Mouse (Mus musculus): ENCODE results near the gene Arhgef2. TPM values are rescaled to one million over a fixed set of nuclear protein-coding genes. Genes with fewer than 3 reads are reported as not detected.

Arhgef2 gene
- polyA plus RNA-seq, 1 experiment from 2014 or later, result 160 TPM

GRCm38 (mm10) chr3:88683814-88684213 is 78.0 kb downstream of the Arhgef2 start:
- no peak for ATAC-seq (ENCODE audit: low FRiP score)
- H3K27me3 ChIP-seq, result no peaks in the 10 kb centered on the region
- 93% methylated on average over 2 of the region's 2 CpGs for WGBS
- H3K27ac ChIP-seq, result no peak overlapping the region
- no peak overlapping the region for H3K4me3 ChIP-seq
- peaks cover 24% of the 10 kb centered on the region for H3K4me1 ChIP-seq (replicated peaks)
- no peak overlapping the region for H3K4me2 ChIP-seq
- no peak overlapping the region for H3K9ac ChIP-seq
- peaks cover 9% of the 10 kb centered on the region for H3K36me3 ChIP-seq
- no peaks in the 10 kb centered on the region for H3K9me3 ChIP-seq

DNA sequence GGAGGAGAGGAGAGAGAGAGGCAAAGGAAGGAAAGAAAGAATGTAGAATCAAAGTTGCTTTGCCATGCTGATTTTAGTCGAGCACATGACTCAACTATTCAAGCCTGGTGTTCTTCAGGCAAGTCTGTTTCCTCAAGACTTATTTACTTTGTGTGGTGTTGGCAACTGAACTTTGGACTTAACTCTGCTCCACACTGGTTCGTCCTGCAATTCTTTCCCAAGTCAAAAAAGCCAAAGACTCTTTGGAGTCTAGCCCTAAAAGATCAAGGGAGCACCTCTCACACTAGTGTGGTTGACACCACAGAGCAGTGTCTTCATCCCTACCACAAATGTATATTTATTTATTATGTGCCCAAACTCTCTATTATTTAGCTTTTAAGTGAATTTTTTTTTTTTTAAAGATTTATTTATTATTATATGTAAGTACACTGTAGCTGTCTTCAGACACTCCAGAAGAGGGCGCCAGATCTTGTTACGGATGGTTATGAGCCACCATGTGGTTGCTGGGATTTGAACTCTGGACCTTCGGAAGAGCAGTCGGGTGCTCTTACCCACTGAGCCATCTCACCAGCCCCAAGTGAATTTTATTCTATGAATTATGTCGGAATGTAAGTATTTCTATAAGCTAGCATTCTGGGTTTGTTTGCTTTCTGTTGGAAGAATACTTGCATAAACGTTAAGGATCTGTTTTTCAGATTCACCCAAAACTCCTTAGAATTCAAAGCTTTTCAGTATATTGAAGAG is 78.6 kb downstream of the Arhgef2 start:
- peaks cover 14% of the 10 kb centered on the region for H3K36me3 ChIP-seq
- H3K9me3 ChIP-seq, result no peaks in the 10 kb centered on the region
- ATAC-seq (ENCODE audit: low FRiP score), result no peak
- peak overlapping the region; percentile 59 for H3K4me2 ChIP-seq
- H3K4me3 ChIP-seq, result peak overlapping the region; percentile 89
- H3K27me3 ChIP-seq, result no peaks in the 10 kb centered on the region
- H3K9ac ChIP-seq, result peak overlapping the region; percentile 53; the same call in 1 of the 2 replicates
- 63% methylated on average over 8 of the region's 8 CpGs for WGBS
- H3K27ac ChIP-seq, result peak overlapping the region; percentile 98
- H3K4me1 ChIP-seq (replicated peaks), result peaks cover 24% of the 10 kb centered on the region

DNA sequence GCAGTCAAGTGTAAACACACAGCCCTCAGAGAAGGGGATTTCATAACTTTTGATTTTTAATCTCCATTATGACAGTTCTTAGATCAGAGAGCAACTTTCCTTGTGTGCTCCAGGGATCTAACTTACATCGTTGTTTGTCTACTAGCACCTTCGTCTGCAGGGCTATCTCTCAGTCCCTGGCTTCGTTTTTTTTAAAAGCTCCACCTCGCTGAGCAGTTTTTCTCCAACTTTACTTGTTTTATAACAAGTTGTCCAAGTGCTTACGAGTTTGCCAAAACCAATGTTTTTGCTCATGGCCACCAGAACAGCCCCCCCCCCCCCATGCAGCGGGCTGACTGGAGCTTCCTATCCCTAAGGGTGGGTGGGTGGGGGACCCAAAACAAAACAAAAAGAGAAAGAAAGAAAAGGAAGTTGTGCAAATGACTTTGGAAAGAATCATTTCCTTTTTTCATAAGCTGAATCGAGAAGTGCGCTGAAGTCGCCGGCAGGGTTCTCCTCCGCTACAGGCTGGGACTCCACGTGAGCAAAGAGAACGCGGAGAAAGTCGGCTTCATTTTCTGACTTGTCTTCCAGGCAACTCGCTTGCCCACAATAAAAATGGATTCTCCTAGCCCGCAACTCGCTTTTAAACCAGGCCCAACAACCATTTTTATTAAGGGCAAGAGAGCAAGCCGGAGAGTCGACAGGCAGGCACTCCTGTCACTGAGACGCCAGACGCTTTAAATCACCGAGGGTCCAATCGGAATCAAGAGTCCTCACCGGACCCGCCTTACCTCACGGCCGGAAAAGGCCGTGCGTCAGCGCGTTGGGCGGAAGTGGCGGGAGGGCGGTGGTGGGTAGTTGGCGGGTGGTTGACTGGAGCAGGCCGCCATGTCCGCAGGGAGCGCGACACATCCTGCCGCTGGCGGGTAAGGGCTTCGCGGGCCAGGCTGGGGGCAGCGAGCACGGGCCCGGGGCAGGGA is 79.5 kb downstream of the Arhgef2 start, which contains the start of gene Khdc4:
Gene Khdc4 (plus strand): TSS at position 824 of the 962 bp plus-strand sequence.
- Histone ChIP-seq H3K27ac (peak within 1 kb of the TSS; percentile 98), H3K27me3 (no peaks in the 10 kb centered on the region), H3K4me2 (peak within 1 kb of the TSS; percentile 84), H3K9ac (peak within 1 kb of the TSS; percentile 96), H3K4me1 (replicated peaks) (peaks cover 24% of the 10 kb centered on the region), H3K4me3 (peak within 1 kb of the TSS; percentile 89), H3K9me3 (no peaks in the 10 kb centered on the region), H3K36me3 (peaks cover 22% of the 10 kb centered on the region)
- peak; percentile 99 for ATAC-seq (ENCODE audit: low FRiP score)
- WGBS, result 2% methylated on average over 47 of the region's 47 CpGs

DNA sequence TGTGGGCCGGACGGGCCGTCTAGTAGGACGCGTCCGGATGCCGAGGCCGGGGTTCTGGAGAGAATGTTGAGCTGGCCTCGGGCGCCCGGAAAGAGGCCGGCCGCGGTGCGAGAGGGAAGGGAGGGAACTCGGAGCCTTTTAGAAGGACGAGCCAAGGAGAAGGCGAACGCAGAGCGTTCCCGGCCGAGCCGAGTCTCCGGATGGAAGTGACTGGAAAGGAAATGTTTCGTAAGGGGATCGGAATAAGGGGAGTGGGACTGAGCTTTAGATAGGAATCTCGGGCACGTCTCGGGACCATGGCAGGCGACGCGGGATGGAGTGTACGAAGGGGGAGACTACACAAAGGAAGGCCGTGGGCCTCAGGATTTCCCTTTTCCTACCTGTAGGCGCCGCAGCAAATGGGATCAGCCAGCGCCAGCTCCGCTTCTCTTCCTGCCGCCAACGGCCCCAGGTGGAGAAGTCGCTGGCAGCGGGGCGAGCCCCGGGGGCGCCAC is 80.2 kb downstream of the Arhgef2 start:
- no peaks in the 10 kb centered on the region for H3K27me3 ChIP-seq
- H3K4me2 ChIP-seq, result peak overlapping the region; percentile 84
- ATAC-seq (ENCODE audit: low FRiP score), result peak; percentile 82
- WGBS, result under 1% methylated on average over 45 of the region's 45 CpGs
- H3K27ac ChIP-seq, result peak overlapping the region; percentile 98
- H3K4me1 ChIP-seq (replicated peaks), result peaks cover 24% of the 10 kb centered on the region
- H3K36me3 ChIP-seq, result peaks cover 30% of the 10 kb centered on the region
- H3K9me3 ChIP-seq, result no peaks in the 10 kb centered on the region
- H3K9ac ChIP-seq, result peak overlapping the region; percentile 96
- H3K4me3 ChIP-seq, result peak overlapping the region; percentile 89

- Histone ChIP-seq H3K27ac (peak overlapping the region; percentile 98), H3K27me3 (no peaks in the 10 kb centered on the region), H3K4me2 (peak overlapping the region; percentile 84), H3K4me1 (replicated peaks) (peaks cover 24% of the 10 kb centered on the region), H3K4me3 (peak overlapping the region; percentile 89), H3K9me3 (no peaks in the 10 kb centered on the region), H3K9ac (peak overlapping the region; percentile 96), H3K36me3 (peaks cover 39% of the 10 kb centered on the region)
- 56% methylated on average over 13 of the region's 13 CpGs for WGBS
- ATAC-seq (ENCODE audit: low FRiP score), result no peak
These were observed 81.2 kb downstream of the Arhgef2 start for GRCm38 (mm10) chr3:88686734-88687611.

DNA sequence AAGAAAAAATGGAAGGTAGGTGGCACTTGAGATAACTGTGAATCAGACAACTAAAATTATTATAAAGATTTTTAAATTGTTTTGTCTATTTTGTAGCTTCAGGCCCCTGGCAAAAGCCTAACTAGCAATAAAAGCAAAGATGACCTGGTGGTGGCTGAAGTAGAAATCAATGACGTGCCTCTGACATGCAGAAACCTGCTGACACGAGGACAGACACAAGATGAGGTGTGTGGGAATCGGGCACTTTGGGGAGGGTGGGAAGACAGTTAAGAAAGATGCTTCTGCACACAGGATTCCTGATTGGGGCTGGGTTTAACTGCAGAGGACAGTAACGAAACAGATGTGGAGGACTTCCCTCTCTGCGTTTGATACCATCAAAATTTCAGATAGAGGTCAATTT is 83.3 kb downstream of the Arhgef2 start:
- H3K27ac ChIP-seq, result no peak overlapping the region
- H3K4me1 ChIP-seq (replicated peaks), result peaks cover 24% of the 10 kb centered on the region
- H3K36me3 ChIP-seq, result peaks cover 58% of the 10 kb centered on the region
- WGBS, result 90% methylated on average over 5 of the region's 5 CpGs
- no peak overlapping the region for H3K4me2 ChIP-seq
- ATAC-seq (ENCODE audit: low FRiP score), result no peak
- H3K9me3 ChIP-seq, result no peaks in the 10 kb centered on the region
- no peak overlapping the region for H3K9ac ChIP-seq
- no peaks in the 10 kb centered on the region for H3K27me3 ChIP-seq
- no peak overlapping the region for H3K4me3 ChIP-seq

- Histone ChIP-seq H3K4me1 (replicated peaks) (no peaks in the 10 kb centered on the region), H3K36me3 (peaks cover 96% of the 10 kb centered on the region), H3K4me3 (no peak overlapping the region), H3K27me3 (no peaks in the 10 kb centered on the region), H3K9me3 (no peaks in the 10 kb centered on the region), H3K4me2 (no peak overlapping the region), H3K27ac (no peak overlapping the region), H3K9ac (no peak overlapping the region)
- no peak for ATAC-seq (ENCODE audit: low FRiP score)
These were observed 89.8 kb downstream of the Arhgef2 start for GRCm38 (mm10) chr3:88695545-88695944.

Other genes starting within 250 kb of the Arhgef2 start
- gene Paqr6, start 241.4 kb upstream of the Arhgef2 start, polyA plus RNA-seq (2015; fragmentation: Nextera tagmentation; extraction: Ambion mirVana), result 2.6 and 2.9 TPM in 2 replicates
- gene Bglap3, start 233.2 kb upstream of the Arhgef2 start, polyA plus RNA-seq (2015; fragmentation: Nextera tagmentation; extraction: Ambion mirVana), result 0.19 TPM in 1 of 2 replicates, not detected in the other
- not detected in 2 replicates for gene Bglap2, start 227.3 kb upstream of the Arhgef2 start, polyA plus RNA-seq (2015; fragmentation: Nextera tagmentation; extraction: Ambion mirVana)
- not detected in 2 replicates for gene Bglap, start 221.5 kb upstream of the Arhgef2 start, polyA plus RNA-seq (2015; fragmentation: Nextera tagmentation; extraction: Ambion mirVana)
- 36.9 and 37.8 TPM in 2 replicates for gene Pmf1, start 195.6 kb upstream of the Arhgef2 start, polyA plus RNA-seq (2015; fragmentation: Nextera tagmentation; extraction: Ambion mirVana)
- 32.5 and 32.8 TPM in 2 replicates for gene Slc25a44, start 180.8 kb upstream of the Arhgef2 start, polyA plus RNA-seq (2015; fragmentation: Nextera tagmentation; extraction: Ambion mirVana)
- 25.5 and 27.4 TPM in 2 replicates for gene Sema4a, start 144.8 kb upstream of the Arhgef2 start, polyA plus RNA-seq (2015; fragmentation: Nextera tagmentation; extraction: Ambion mirVana)
- gene Lmna, start 96.0 kb upstream of the Arhgef2 start, polyA plus RNA-seq (2015; fragmentation: Nextera tagmentation; extraction: Ambion mirVana), result 31.9 and 35.0 TPM in 2 replicates
- gene Mex3a, start 73.6 kb upstream of the Arhgef2 start, polyA plus RNA-seq (2015; fragmentation: Nextera tagmentation; extraction: Ambion mirVana), result 38.9 and 40.0 TPM in 2 replicates
- not detected in 2 replicates for gene Rab25, start 57.7 kb upstream of the Arhgef2 start, polyA plus RNA-seq (2015; fragmentation: Nextera tagmentation; extraction: Ambion mirVana)
- 179 and 182 TPM in 2 replicates for gene Lamtor2, start 52.9 kb upstream of the Arhgef2 start, polyA plus RNA-seq (2015; fragmentation: Nextera tagmentation; extraction: Ambion mirVana)
- 36.7 and 38.3 TPM in 2 replicates for gene Ubqln4, start 52.2 kb upstream of the Arhgef2 start, polyA plus RNA-seq (2015; fragmentation: Nextera tagmentation; extraction: Ambion mirVana)
- 154 and 163 TPM in 2 replicates for gene Ssr2, start 30.1 kb upstream of the Arhgef2 start, polyA plus RNA-seq (2015; fragmentation: Nextera tagmentation; extraction: Ambion mirVana)
- gene Rxfp4, start 47.2 kb downstream of the Arhgef2 start, polyA plus RNA-seq (2015; fragmentation: Nextera tagmentation; extraction: Ambion mirVana), result not detected in 2 replicates
- 97.7 and 99.4 TPM in 2 replicates for gene Khdc4, start 79.8 kb downstream of the Arhgef2 start, polyA plus RNA-seq (2015; fragmentation: Nextera tagmentation; extraction: Ambion mirVana)
- gene Rit1, start 110.9 kb downstream of the Arhgef2 start, polyA plus RNA-seq (2015; fragmentation: Nextera tagmentation; extraction: Ambion mirVana), result 57.9 and 59.0 TPM in 2 replicates
- gene Syt11, start 169.2 kb downstream of the Arhgef2 start, polyA plus RNA-seq (2015; fragmentation: Nextera tagmentation; extraction: Ambion mirVana), result 212 and 215 TPM in 2 replicates
- gene Gon4l, start 229.3 kb downstream of the Arhgef2 start, polyA plus RNA-seq (2015; fragmentation: Nextera tagmentation; extraction: Ambion mirVana), result 13.0 and 13.9 TPM in 2 replicates